Mouse (Mus musculus): ENCODE measurements around the gene Ifna1. TPM values are rescaled to one million over a fixed set of nuclear protein-coding genes. Genes with fewer than 3 reads are reported as not detected.
A peak's percentile ranks its signal among the peaks of the same experiment; 100 is the strongest.
"Not testable (repeated sequence)": the region's sequence is repeated elsewhere in the genome, so short reads cannot be mapped to it uniquely, and the experiment has no call there.

Ifna1 gene
- not detected in 2 replicates for polyA plus RNA-seq (2015; fragmentation: Nextera tagmentation; extraction: Ambion mirVana)

DNA sequence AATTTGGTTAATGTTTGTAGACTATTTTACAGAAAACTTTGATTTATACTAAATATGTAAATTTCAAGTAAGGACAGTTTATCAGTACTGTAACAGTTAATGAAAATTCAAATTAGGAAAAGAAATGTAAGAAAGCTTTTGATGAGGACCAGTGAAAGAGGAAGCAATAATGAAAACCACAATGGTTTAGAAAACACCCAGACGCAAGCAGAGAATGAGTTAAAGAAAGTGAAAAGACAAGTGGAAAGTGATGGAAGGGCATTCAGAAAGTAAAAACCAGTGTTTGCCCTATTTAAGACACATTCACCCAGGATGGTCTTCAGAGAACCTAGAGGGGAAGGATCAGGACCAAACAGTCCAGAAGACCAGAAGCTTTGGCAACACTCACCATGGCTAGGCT lies at the start of gene Ifna1:
Ifna1 (plus strand) TSS at position 390 of the 400 bp plus-strand sequence.
- Histone ChIP-seq H3K4me3 (replicated peaks; ENCODE audit: low read length) (no peak within 1 kb of the TSS), H3K9ac (ENCODE audit: low read length) (no peak within 1 kb of the TSS), H3K27ac (ENCODE audit: low read length) (no peak within 1 kb of the TSS), H3K9me3 (replicated peaks; ENCODE audit: control insufficient read depth, low read length) (no peaks in the 10 kb centered on the region), H3K27me3 (ENCODE audit: control insufficient read depth, insufficient read depth, low read length) (no peaks in the 10 kb centered on the region), H3K4me2 (ENCODE audit: low read depth, low read length) (no peak within 1 kb of the TSS), H3K4me1 (ENCODE audit: control insufficient read depth, insufficient read depth, low read length) (no peaks in the 10 kb centered on the region), H3K36me3 (ENCODE audit: control insufficient read depth, insufficient read depth, low read length) (no peaks in the 10 kb centered on the region)
- WGBS: 87% methylated on average over 1 of the region's 1 CpGs
- no peak for ATAC-seq (ENCODE audit: insufficient read depth, low FRiP score)

- H3K36me3 ChIP-seq (ENCODE audit: control insufficient read depth, insufficient read depth, low read length); H3K9me3 ChIP-seq (replicated peaks; ENCODE audit: control insufficient read depth, low read length); H3K27ac ChIP-seq (ENCODE audit: low read length); H3K27me3 ChIP-seq (ENCODE audit: control insufficient read depth, insufficient read depth, low read length); H3K4me2 ChIP-seq (ENCODE audit: low read depth, low read length); H3K9ac ChIP-seq (ENCODE audit: low read length); H3K4me1 ChIP-seq (ENCODE audit: control insufficient read depth, insufficient read depth, low read length); ATAC-seq (ENCODE audit: insufficient read depth, low FRiP score); H3K4me3 ChIP-seq (replicated peaks; ENCODE audit: low read length): not testable (repeated sequence)
- no CpG with 5 or more reads among the region's 29 CpGs for WGBS
Observed at GRCm38 (mm10) chr4:88802954-88803353, 46.9 kb upstream of the Ifna1 start, which contains the start of gene Gm13287. TSS of gene Gm13287 (plus strand) at chr4:88803254.

DNA sequence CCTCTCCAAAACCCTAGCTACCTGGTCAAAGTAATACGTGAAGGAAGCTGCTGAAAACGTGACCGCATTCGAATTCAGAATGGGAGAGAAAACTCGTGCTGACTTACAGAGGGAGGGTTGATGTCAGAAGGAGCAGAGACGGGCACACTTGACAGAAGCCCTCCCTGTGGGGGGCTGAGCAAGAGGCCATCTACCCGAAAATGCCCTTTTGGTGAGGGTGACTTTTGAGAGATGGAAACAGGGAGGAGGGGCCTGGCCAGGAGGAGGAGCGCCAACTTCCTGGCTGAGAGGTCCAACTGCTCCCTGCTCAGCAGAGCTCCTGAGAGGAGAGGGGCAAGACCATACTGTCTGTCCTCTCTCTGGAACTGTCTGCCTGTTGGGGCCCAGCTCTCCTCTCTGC lies 44.7 kb upstream of the Ifna1 start, which contains the start of gene Gm13288:
Gm13288 (plus strand) TSS at position 301 of the 400 bp plus-strand sequence.
- peak within 1 kb of the TSS; percentile 23; the same call in 1 of the 2 replicates for H3K4me3 ChIP-seq (replicated peaks; ENCODE audit: low read length)
- H3K9ac ChIP-seq (ENCODE audit: low read length); H3K36me3 ChIP-seq (ENCODE audit: control insufficient read depth, insufficient read depth, low read length); H3K4me1 ChIP-seq (ENCODE audit: control insufficient read depth, insufficient read depth, low read length); H3K27ac ChIP-seq (ENCODE audit: low read length); H3K27me3 ChIP-seq (ENCODE audit: control insufficient read depth, insufficient read depth, low read length); H3K9me3 ChIP-seq (replicated peaks; ENCODE audit: control insufficient read depth, low read length); ATAC-seq (ENCODE audit: insufficient read depth, low FRiP score); H3K4me2 ChIP-seq (ENCODE audit: low read depth, low read length): not testable (repeated sequence)
- WGBS: no CpG with 5 or more reads among the region's 8 CpGs

GRCm38 (mm10) chr4:88805761-88806160 lies 44.1 kb upstream of the Ifna1 start:
- H3K36me3 ChIP-seq (ENCODE audit: control insufficient read depth, insufficient read depth, low read length); H3K9me3 ChIP-seq (replicated peaks; ENCODE audit: control insufficient read depth, low read length); H3K9ac ChIP-seq (ENCODE audit: low read length); ATAC-seq (ENCODE audit: insufficient read depth, low FRiP score); H3K4me2 ChIP-seq (ENCODE audit: low read depth, low read length); H3K27me3 ChIP-seq (ENCODE audit: control insufficient read depth, insufficient read depth, low read length); H3K27ac ChIP-seq (ENCODE audit: low read length); H3K4me1 ChIP-seq (ENCODE audit: control insufficient read depth, insufficient read depth, low read length): not testable (repeated sequence)
- WGBS: 0% methylated on average over 13 of the region's 34 CpGs
- peak overlapping the region; percentile 23; the same call in 1 of the 2 replicates for H3K4me3 ChIP-seq (replicated peaks; ENCODE audit: low read length)

GRCm38 (mm10) chr4:88815928-88816327 lies 34.0 kb upstream of the Ifna1 start, which contains the start of gene Ifna7:
TSS of gene Ifna7 (plus strand) at chr4:88816228.
- no peak for ATAC-seq (ENCODE audit: insufficient read depth, low FRiP score)
- Histone ChIP-seq H3K4me3 (replicated peaks; ENCODE audit: low read length) (no peak within 1 kb of the TSS), H3K27me3 (ENCODE audit: control insufficient read depth, insufficient read depth, low read length) (no peaks in the 10 kb centered on the region), H3K4me1 (ENCODE audit: control insufficient read depth, insufficient read depth, low read length) (no peaks in the 10 kb centered on the region), H3K27ac (ENCODE audit: low read length) (no peak within 1 kb of the TSS), H3K9me3 (replicated peaks; ENCODE audit: control insufficient read depth, low read length) (no peaks in the 10 kb centered on the region), H3K36me3 (ENCODE audit: control insufficient read depth, insufficient read depth, low read length) (no peaks in the 10 kb centered on the region), H3K4me2 (ENCODE audit: low read depth, low read length) (no peak within 1 kb of the TSS), H3K9ac (ENCODE audit: low read length) (no peak within 1 kb of the TSS)
- 46% methylated on average over 3 of the region's 3 CpGs for WGBS

GRCm38 (mm10) chr4:88819659-88820058 lies 30.2 kb upstream of the Ifna1 start, which contains the start of gene Ifna11:
TSS of gene Ifna11 (plus strand) at chr4:88819959.
- no peak within 1 kb of the TSS for H3K27ac ChIP-seq (ENCODE audit: low read length)
- 74% methylated on average over 1 of the region's 1 CpGs for whole genome bisulfite sequencing
- no peak within 1 kb of the TSS for H3K4me2 ChIP-seq (ENCODE audit: low read depth, low read length)
- ATAC-seq (ENCODE audit: insufficient read depth, low FRiP score): no peak
- no peaks in the 10 kb centered on the region for H3K27me3 ChIP-seq (ENCODE audit: control insufficient read depth, insufficient read depth, low read length)
- H3K36me3 ChIP-seq (ENCODE audit: control insufficient read depth, insufficient read depth, low read length): no peaks in the 10 kb centered on the region
- H3K4me1 ChIP-seq (ENCODE audit: control insufficient read depth, insufficient read depth, low read length): no peaks in the 10 kb centered on the region
- H3K9ac ChIP-seq (ENCODE audit: low read length): no peak within 1 kb of the TSS
- H3K4me3 ChIP-seq (replicated peaks; ENCODE audit: low read length): no peak within 1 kb of the TSS
- H3K9me3 ChIP-seq (replicated peaks; ENCODE audit: control insufficient read depth, low read length): no peaks in the 10 kb centered on the region

DNA sequence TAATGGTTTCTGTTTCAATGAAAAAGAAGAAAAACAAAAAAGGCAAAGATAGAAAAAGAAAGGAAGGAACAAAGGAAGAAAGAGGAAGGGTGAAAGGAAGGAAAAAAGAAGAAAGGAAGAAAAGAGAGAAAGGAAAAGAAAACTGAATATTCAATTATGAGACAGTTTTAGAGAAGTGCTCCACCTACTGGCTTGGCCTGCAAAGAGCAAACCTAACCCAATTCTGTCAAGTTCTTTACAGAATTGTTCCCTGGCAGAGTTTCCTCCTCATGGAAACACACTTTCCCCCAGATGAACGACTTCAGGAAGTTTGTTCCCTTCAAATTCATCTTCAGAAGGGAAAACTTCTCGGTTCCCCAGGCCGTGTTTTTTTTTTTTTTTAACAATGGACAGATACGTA lies 26.9 kb upstream of the Ifna1 start:
- Histone ChIP-seq H3K9me3 (replicated peaks; ENCODE audit: control insufficient read depth, low read length) (no peaks in the 10 kb centered on the region), H3K4me1 (ENCODE audit: control insufficient read depth, insufficient read depth, low read length) (no peaks in the 10 kb centered on the region), H3K9ac (ENCODE audit: low read length) (no peak overlapping the region), H3K4me3 (replicated peaks; ENCODE audit: low read length) (no peak overlapping the region), H3K27me3 (ENCODE audit: control insufficient read depth, insufficient read depth, low read length) (no peaks in the 10 kb centered on the region), H3K36me3 (ENCODE audit: control insufficient read depth, insufficient read depth, low read length) (no peaks in the 10 kb centered on the region), H3K4me2 (ENCODE audit: low read depth, low read length) (no peak overlapping the region), H3K27ac (ENCODE audit: low read length) (no peak overlapping the region)
- no peak for ATAC-seq (ENCODE audit: insufficient read depth, low FRiP score)
- WGBS: 20% methylated on average over 4 of the region's 4 CpGs

- not testable (repeated sequence) for ATAC-seq (ENCODE audit: insufficient read depth, low FRiP score); H3K4me2 ChIP-seq (ENCODE audit: low read depth, low read length); H3K9me3 ChIP-seq (replicated peaks; ENCODE audit: control insufficient read depth, low read length); H3K27ac ChIP-seq (ENCODE audit: low read length); H3K4me3 ChIP-seq (replicated peaks; ENCODE audit: low read length); H3K36me3 ChIP-seq (ENCODE audit: control insufficient read depth, insufficient read depth, low read length); H3K4me1 ChIP-seq (ENCODE audit: control insufficient read depth, insufficient read depth, low read length); H3K27me3 ChIP-seq (ENCODE audit: control insufficient read depth, insufficient read depth, low read length); H3K9ac ChIP-seq (ENCODE audit: low read length)
Observed at GRCm38 (mm10) chr4:88827116-88827515, 22.8 kb upstream of the Ifna1 start, which contains the start of gene Ifna6. TSS of gene Ifna6 (plus strand) at chr4:88827416.

DNA sequence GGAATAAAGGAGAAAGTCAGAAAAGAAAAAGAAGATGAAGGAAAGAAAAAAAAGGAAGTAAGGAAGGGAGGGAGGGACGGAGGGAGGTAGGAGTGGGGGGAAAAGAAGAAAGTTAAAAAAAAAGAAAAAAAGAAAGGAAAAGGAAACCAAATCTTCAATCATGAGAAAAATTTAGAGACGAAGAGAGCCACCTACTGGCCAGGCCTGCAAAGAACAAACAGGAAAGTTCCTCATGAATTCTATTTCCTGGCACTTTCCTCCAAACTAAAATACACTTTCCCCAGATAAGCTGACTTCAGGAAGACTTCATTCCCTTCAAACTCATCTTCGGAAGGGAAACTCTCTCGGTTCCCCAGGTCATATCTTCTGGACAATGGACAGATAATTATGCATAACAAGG lies 19.4 kb upstream of the Ifna1 start:
- no peaks in the 10 kb centered on the region for H3K27me3 ChIP-seq (ENCODE audit: control insufficient read depth, insufficient read depth, low read length)
- WGBS: 27% methylated on average over 4 of the region's 4 CpGs
- no peaks in the 10 kb centered on the region for H3K36me3 ChIP-seq (ENCODE audit: control insufficient read depth, insufficient read depth, low read length)
- H3K27ac ChIP-seq (ENCODE audit: low read length): no peak overlapping the region
- no peak overlapping the region for H3K4me3 ChIP-seq (replicated peaks; ENCODE audit: low read length)
- no peak overlapping the region for H3K4me2 ChIP-seq (ENCODE audit: low read depth, low read length)
- no peak overlapping the region for H3K9ac ChIP-seq (ENCODE audit: low read length)
- no peaks in the 10 kb centered on the region for H3K4me1 ChIP-seq (ENCODE audit: control insufficient read depth, insufficient read depth, low read length)
- no peak for ATAC-seq (ENCODE audit: insufficient read depth, low FRiP score)
- no peaks in the 10 kb centered on the region for H3K9me3 ChIP-seq (replicated peaks; ENCODE audit: control insufficient read depth, low read length)
